Mouse (Mus musculus): ENCODE results near the gene Zfp202. TPM values are rescaled to one million over a fixed set of nuclear protein-coding genes. Genes with fewer than 3 reads are reported as not detected.

Zfp202 gene
- 3.2 TPM for polyA plus RNA-seq (2014; fragmentation: Illumina TruSeq; extraction: RNeasy Lipid Tissue Mini Kit (QIAGEN cat#74804); ENCODE audit: low read depth, low replicate concordance)

DNA sequence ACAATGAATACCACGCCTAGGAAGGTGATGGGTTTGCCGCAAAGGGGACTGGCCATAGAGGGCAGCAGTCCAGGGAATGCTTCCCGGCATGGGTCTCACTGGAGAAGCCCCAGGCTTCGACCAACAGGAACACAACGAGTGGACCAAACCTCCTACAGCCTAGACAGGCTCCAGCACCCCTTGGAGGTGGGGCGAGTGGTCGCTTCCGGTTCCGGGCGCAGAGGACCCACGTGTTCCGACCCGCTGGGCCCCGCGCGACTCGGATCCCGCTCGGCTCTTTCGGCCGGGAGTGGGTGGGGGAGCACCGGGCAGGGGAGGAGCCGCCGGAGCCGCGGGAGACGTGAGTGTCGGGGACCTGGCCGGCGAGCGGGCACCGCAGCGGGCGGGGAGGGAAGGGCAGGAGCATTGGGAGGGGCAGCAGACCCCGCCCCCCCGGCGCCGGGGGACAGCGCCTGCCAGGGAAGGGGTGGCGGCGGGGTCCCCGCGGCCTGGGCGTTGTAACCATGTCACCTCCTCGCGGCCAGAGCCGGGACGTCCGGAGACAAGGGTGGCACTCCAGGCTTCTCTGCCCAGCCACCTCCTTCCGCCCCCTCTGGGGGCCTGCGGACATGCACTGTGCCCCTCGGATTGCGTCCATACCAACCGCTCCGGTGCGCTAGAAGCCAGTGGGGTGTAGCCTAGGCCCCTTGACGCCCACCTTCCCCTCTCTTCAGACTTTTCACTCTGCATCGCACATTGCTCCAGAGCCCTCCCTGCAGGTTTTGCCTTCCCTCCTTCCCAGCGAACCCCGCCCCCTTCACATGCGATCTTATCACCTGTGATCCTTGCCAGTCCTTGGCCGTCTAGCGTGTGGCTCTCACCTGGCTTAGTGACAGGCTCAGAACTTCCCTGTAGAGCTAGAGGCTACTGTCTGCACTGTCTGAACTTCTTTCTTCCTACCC lies at the start of gene Zfp202:
Gene Zfp202 (plus strand): TSS at position 219 of the 941 bp plus-strand sequence.

DNA sequence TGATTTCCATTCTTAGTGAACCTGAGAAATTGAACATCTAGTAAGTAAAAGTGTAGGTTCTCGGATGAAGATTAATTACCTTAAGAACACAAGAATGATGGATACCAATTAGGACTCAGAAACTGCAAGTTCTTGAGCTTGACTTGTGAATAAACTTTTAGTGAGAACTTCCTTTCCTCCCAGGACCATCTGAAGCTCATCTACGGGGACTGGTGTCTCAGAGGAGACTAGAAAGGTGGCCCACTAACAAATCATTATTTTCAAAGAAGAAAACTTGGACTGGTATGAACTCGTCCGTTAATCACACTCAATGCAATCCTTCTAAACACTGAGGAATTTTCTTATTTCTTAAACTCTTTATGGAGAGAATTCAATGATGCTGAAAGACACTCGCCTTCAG lies 11.5 kb upstream of the Zfp202 start, which contains the start of gene Olfr986:
Gene Olfr986 (plus strand): TSS at position 301 of the 400 bp plus-strand sequence.

Other genes with a start within 250 kb of the Zfp202 start
- not detected for gene Olfr975, start 240.3 kb upstream of the Zfp202 start, polyA plus RNA-seq (2014; fragmentation: Illumina TruSeq; extraction: RNeasy Lipid Tissue Mini Kit (QIAGEN cat#74804); ENCODE audit: low read depth, low replicate concordance)
- gene Olfr976, start 231.2 kb upstream of the Zfp202 start, polyA plus RNA-seq (2014; fragmentation: Illumina TruSeq; extraction: RNeasy Lipid Tissue Mini Kit (QIAGEN cat#74804); ENCODE audit: low read depth, low replicate concordance) = not detected
- not detected for gene Olfr978, start 200.2 kb upstream of the Zfp202 start, polyA plus RNA-seq (2014; fragmentation: Illumina TruSeq; extraction: RNeasy Lipid Tissue Mini Kit (QIAGEN cat#74804); ENCODE audit: low read depth, low replicate concordance)
- gene Olfr979, start 188.9 kb upstream of the Zfp202 start, polyA plus RNA-seq (2014; fragmentation: Illumina TruSeq; extraction: RNeasy Lipid Tissue Mini Kit (QIAGEN cat#74804); ENCODE audit: low read depth, low replicate concordance) = not detected
- gene Olfr980, start 182.7 kb upstream of the Zfp202 start, polyA plus RNA-seq (2014; fragmentation: Illumina TruSeq; extraction: RNeasy Lipid Tissue Mini Kit (QIAGEN cat#74804); ENCODE audit: low read depth, low replicate concordance) = not detected
- gene Olfr981, start 170.9 kb upstream of the Zfp202 start, polyA plus RNA-seq (2014; fragmentation: Illumina TruSeq; extraction: RNeasy Lipid Tissue Mini Kit (QIAGEN cat#74804); ENCODE audit: low read depth, low replicate concordance) = not detected
- gene Olfr982, start 118.5 kb upstream of the Zfp202 start, polyA plus RNA-seq (2014; fragmentation: Illumina TruSeq; extraction: RNeasy Lipid Tissue Mini Kit (QIAGEN cat#74804); ENCODE audit: low read depth, low replicate concordance) = not detected
- gene Olfr983, start 98.7 kb upstream of the Zfp202 start, polyA plus RNA-seq (2014; fragmentation: Illumina TruSeq; extraction: RNeasy Lipid Tissue Mini Kit (QIAGEN cat#74804); ENCODE audit: low read depth, low replicate concordance) = not detected
- gene Olfr984, start 78.1 kb upstream of the Zfp202 start, polyA plus RNA-seq (2014; fragmentation: Illumina TruSeq; extraction: RNeasy Lipid Tissue Mini Kit (QIAGEN cat#74804); ENCODE audit: low read depth, low replicate concordance) = not detected
- gene Olfr985, start 62.1 kb upstream of the Zfp202 start, polyA plus RNA-seq (2014; fragmentation: Illumina TruSeq; extraction: RNeasy Lipid Tissue Mini Kit (QIAGEN cat#74804); ENCODE audit: low read depth, low replicate concordance) = not detected
- not detected for gene Tmem225, start 44.2 kb upstream of the Zfp202 start, polyA plus RNA-seq (2014; fragmentation: Illumina TruSeq; extraction: RNeasy Lipid Tissue Mini Kit (QIAGEN cat#74804); ENCODE audit: low read depth, low replicate concordance)
- gene Olfr986, start 11.4 kb upstream of the Zfp202 start, polyA plus RNA-seq (2014; fragmentation: Illumina TruSeq; extraction: RNeasy Lipid Tissue Mini Kit (QIAGEN cat#74804); ENCODE audit: low read depth, low replicate concordance) = not detected
- gene Scn3b, start 76.9 kb downstream of the Zfp202 start, polyA plus RNA-seq (2014; fragmentation: Illumina TruSeq; extraction: RNeasy Lipid Tissue Mini Kit (QIAGEN cat#74804); ENCODE audit: low read depth, low replicate concordance) = not detected

All from kidney, adult 10 weeks (tissue).